Mouse (Mus musculus) brain, embryonic 14.5 days (tissue): ENCODE results near the gene Myo5c.

Experiments used
- CTCF ChIP-seq: fragments of 200-500 bp; IDR thresholded peaks from 2 replicates; pipeline ENCODE4 v1.5.1; 2012; ENCODE audit warnings: inconsistent platforms, mild to moderate bottlenecking, moderate library complexity, borderline replicate concordance; ENCODE audit not compliant: insufficient read depth, insufficient read length; ENCODE audit errors: extremely low read depth
- POLR2A ChIP-seq: fragments of 200-500 bp; IDR thresholded peaks from 2 replicates; pipeline ENCODE4 v1.6.1; 2012; ENCODE audit warnings: mild to moderate bottlenecking, inconsistent platforms, borderline replicate concordance; ENCODE audit not compliant: poor library complexity, insufficient read depth, insufficient read length, severe bottlenecking; ENCODE audit errors: extremely low read depth

DNA sequence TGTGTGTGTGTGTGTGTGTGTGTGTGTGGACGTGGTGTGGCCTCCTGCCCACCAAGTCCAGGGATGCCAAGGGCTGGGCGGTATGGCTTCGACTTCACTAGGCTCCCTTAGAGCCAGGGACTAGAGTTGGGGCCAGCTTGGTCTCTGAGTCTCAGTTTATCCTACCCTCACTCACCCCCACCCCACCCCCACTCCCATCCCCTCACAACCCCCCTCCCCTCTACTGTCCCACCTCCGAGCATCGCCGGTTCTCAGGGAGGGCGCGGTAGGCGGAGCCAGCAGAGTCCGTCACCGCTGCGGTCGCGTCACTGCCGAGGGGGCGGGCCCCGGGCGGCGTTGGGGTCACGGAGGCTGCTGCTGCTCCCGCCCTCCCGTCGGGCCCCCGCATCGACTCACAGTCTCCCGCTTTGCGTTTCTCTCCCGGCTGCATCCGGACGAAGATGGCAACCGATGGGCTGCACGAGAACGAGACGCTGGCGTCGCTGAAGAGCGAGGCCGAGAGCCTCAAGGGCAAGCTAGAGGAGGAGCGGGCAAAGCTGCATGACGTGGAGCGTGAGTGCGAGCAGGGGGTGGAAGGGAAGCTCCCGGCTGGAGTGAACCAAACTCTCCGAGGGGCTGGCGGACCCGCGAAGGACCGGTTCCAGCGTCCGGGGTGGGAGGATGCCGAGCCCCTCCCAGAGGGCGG is 82.2 kb downstream of the Myo5c start:
- TF ChIP-seq CTCF (peak; percentile 29; the same call in 1 of the 2 replicates), POLR2A (peak; percentile 75)
